Mouse (Mus musculus): ENCODE results near the gene Slc22a14. TPM values are rescaled to one million over a fixed set of nuclear protein-coding genes. Genes with fewer than 3 reads are reported as not detected.

Slc22a14 gene
- polyA plus RNA-seq, 1 experiment from 2014 or later = 0.08 TPM

- Histone ChIP-seq H3K27ac (no peak overlapping the region), H3K4me1 (peaks cover 30% of the 10 kb centered on the region), H3K36me3 (0 out of 2 replicates have a peak, but pooled peaks cover 5% of the 10 kb centered on the region), H3K9ac (no peak overlapping the region), H3K4me2 (peak overlapping the region; percentile 87; the same call in 1 of the 2 replicates), H3K9me3 (no peaks in the 10 kb centered on the region), H3K27me3 (replicated peaks) (no peaks in the 10 kb centered on the region), H3K4me3 (replicated peaks) (no peak overlapping the region)
- no peak for ATAC-seq (ENCODE audit: insufficient read depth, low FRiP score, low read depth)
- 95% methylated on average over 3 of the region's 3 CpGs for WGBS
These were observed 27.0 kb downstream of the Slc22a14 start for GRCm38 (mm10) chr9:119338350-119338749.

- H3K27ac ChIP-seq = no peak overlapping the region
- 91% methylated on average over 14 of the region's 14 CpGs for WGBS
- no peak for ATAC-seq (ENCODE audit: insufficient read depth, low FRiP score, low read depth)
These were observed 27.5 kb downstream of the Slc22a14 start for GRCm38 (mm10) chr9:119337842-119338241.

DNA sequence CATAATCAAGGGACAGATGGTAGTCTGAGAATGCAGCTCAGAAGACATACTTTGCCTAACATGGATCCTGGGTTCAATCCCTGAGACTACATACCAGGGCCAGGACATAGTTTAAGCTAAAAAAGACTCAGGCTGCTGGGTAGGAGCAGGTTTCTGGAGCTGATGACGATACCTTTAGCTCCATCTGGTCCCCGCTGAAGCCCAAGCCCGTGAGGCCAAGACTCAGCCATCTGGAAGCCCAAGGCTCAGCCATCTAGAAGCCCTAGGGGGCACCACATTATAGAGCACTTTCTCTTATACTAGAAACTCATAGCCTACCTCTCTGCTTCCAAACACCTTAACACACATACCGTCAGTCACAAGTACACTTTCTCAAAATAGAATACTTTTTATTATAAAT lies 29.8 kb downstream of the Slc22a14 start:
- H3K27ac ChIP-seq = no peak overlapping the region
- no peak overlapping the region for H3K9ac ChIP-seq
- no peaks in the 10 kb centered on the region for H3K9me3 ChIP-seq
- H3K4me1 ChIP-seq = peaks cover 18% of the 10 kb centered on the region; the same call in 1 of the 2 replicates
- H3K4me3 ChIP-seq (replicated peaks) = no peak overlapping the region
- ATAC-seq (ENCODE audit: insufficient read depth, low FRiP score, low read depth) = no peak
- 87% methylated on average over 4 of the region's 4 CpGs for WGBS
- no peaks in the 10 kb centered on the region for H3K27me3 ChIP-seq (replicated peaks)
- H3K36me3 ChIP-seq = 0 out of 2 replicates have a peak, but pooled peaks cover 4% of the 10 kb centered on the region
- no peak overlapping the region for H3K4me2 ChIP-seq

More at GRCm38 (mm10) chr9:119337842-119338241, 27.5 kb downstream of the Slc22a14 start:
- peaks cover 28% of the 10 kb centered on the region for H3K4me1 ChIP-seq
- 0 out of 2 replicates have a peak, but pooled peaks cover 4% of the 10 kb centered on the region for H3K36me3 ChIP-seq
- no peak overlapping the region for H3K4me2 ChIP-seq
- H3K27me3 ChIP-seq (replicated peaks) = no peaks in the 10 kb centered on the region
- H3K4me3 ChIP-seq (replicated peaks) = no peak overlapping the region
- no peak overlapping the region for H3K9ac ChIP-seq
- H3K9me3 ChIP-seq = no peaks in the 10 kb centered on the region

- H3K27me3 ChIP-seq (replicated peaks) = no peaks in the 10 kb centered on the region
- peaks cover 13% of the 10 kb centered on the region; the same call in 1 of the 2 replicates for H3K4me1 ChIP-seq
- no peak for ATAC-seq (ENCODE audit: insufficient read depth, low FRiP score, low read depth)
- 0 out of 2 replicates have a peak, but pooled peaks cover 4% of the 10 kb centered on the region for H3K36me3 ChIP-seq
- no peak overlapping the region for H3K4me2 ChIP-seq
- H3K9me3 ChIP-seq = no peaks in the 10 kb centered on the region
- H3K4me3 ChIP-seq (replicated peaks) = no peak overlapping the region
- no peak overlapping the region for H3K9ac ChIP-seq
- WGBS = 87% methylated on average over 2 of the region's 2 CpGs
- H3K27ac ChIP-seq = peak overlapping the region; percentile 49; the same call in 1 of the 2 replicates
These were observed 30.5 kb downstream of the Slc22a14 start for GRCm38 (mm10) chr9:119334834-119335233.

DNA sequence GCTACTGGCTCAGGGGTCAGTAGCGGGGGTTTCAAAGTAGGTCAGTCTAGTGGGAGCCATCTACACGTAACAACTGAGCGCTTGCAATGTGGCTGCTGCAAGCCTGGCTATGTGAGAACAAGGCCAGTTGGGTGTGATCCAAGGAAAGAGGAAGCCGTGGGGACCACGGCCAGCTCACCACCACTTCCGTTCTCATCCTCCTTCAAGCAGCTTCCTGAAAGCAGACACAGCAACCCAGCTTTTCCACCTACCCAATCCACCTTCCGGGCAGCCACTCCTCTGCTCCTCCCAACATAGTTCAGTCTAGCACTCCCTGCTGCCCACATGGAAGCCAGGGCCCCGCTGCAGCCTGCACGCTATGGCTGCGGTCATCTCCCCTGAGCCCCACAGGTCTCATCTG lies 31.0 kb downstream of the Slc22a14 start:
- 40% methylated on average over 10 of the region's 10 CpGs for WGBS
- Histone ChIP-seq H3K4me3 (replicated peaks) (no peak overlapping the region), H3K4me1 (peaks cover 11% of the 10 kb centered on the region; the same call in 1 of the 2 replicates), H3K27me3 (replicated peaks) (no peaks in the 10 kb centered on the region), H3K9me3 (no peaks in the 10 kb centered on the region), H3K9ac (no peak overlapping the region), H3K36me3 (0 out of 2 replicates have a peak, but pooled peaks cover 4% of the 10 kb centered on the region), H3K27ac (peak overlapping the region; percentile 49; the same call in 1 of the 2 replicates), H3K4me2 (no peak overlapping the region)
- ATAC-seq (ENCODE audit: insufficient read depth, low FRiP score, low read depth) = no peak

DNA sequence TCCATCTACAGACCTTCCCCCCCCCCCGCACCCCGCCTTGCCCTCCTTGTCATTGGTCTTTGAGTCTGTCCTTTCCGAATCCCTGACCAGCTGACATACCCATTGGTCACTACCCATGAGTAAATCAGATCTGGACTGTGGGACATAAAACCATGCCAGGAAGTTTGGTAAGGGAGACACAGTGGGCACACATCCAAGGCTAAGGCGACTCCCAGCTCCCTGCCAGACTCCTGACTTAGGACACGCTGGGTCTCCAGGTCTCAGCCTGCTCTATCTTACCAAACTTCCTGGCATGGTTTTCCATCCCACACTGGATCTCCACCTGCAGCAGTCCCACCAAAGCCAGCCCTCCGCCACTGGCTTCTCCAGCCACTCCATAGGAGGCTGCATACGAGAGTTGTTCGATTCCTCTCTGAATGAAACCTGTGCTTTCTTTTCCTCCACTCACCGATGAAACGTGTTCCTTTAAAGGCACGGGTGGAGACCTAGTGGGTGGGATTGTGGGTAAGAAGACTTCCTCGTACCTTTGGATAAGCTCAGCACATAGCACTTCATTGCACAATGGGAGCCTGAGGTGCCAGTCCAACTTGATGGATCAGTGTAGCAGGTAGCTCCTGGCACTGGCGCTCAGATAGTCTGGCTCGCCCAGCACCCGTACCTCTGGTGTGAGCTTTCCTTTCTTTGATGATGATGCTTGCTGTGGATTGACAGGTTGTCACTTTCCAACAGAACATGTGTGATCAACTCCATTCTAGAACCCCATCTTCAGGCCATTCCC lies 35.0 kb downstream of the Slc22a14 start:
- no peaks in the 10 kb centered on the region for H3K9me3 ChIP-seq
- no peaks in the 10 kb centered on the region for H3K36me3 ChIP-seq
- no peak overlapping the region for H3K4me2 ChIP-seq
- H3K4me1 ChIP-seq = 0 out of 2 replicates have a peak, but pooled peaks cover 6% of the 10 kb centered on the region
- no peak overlapping the region for H3K4me3 ChIP-seq (replicated peaks)
- no peaks in the 10 kb centered on the region for H3K27me3 ChIP-seq (replicated peaks)
- no peak for ATAC-seq (ENCODE audit: insufficient read depth, low FRiP score, low read depth)
- no peak overlapping the region for H3K9ac ChIP-seq
- 86% methylated on average over 15 of the region's 15 CpGs for WGBS
- no peak overlapping the region for H3K27ac ChIP-seq

GRCm38 (mm10) chr9:119328488-119328887 lies 36.9 kb downstream of the Slc22a14 start:
- ATAC-seq (ENCODE audit: insufficient read depth, low FRiP score, low read depth) = no peak
- no peaks in the 10 kb centered on the region for H3K9me3 ChIP-seq
- no peak overlapping the region for H3K9ac ChIP-seq
- H3K27me3 ChIP-seq (replicated peaks) = no peaks in the 10 kb centered on the region
- H3K4me3 ChIP-seq (replicated peaks) = no peak overlapping the region
- WGBS = 72% methylated on average over 3 of the region's 3 CpGs
- no peaks in the 10 kb centered on the region for H3K36me3 ChIP-seq
- H3K4me1 ChIP-seq = no peaks in the 10 kb centered on the region
- no peak overlapping the region for H3K4me2 ChIP-seq
- H3K27ac ChIP-seq = no peak overlapping the region

- Histone ChIP-seq H3K4me3 (replicated peaks) (no peak overlapping the region), H3K9ac (no peak overlapping the region), H3K4me2 (no peak overlapping the region), H3K36me3 (no peaks in the 10 kb centered on the region), H3K27me3 (replicated peaks) (no peaks in the 10 kb centered on the region), H3K27ac (no peak overlapping the region), H3K4me1 (peaks cover 3% of the 10 kb centered on the region; the same call in 1 of the 2 replicates), H3K9me3 (no peaks in the 10 kb centered on the region)
- no peak for ATAC-seq (ENCODE audit: insufficient read depth, low FRiP score, low read depth)
- 82% methylated on average over 1 of the region's 1 CpGs for WGBS
These were observed 41.2 kb downstream of the Slc22a14 start for GRCm38 (mm10) chr9:119324130-119324529.

DNA sequence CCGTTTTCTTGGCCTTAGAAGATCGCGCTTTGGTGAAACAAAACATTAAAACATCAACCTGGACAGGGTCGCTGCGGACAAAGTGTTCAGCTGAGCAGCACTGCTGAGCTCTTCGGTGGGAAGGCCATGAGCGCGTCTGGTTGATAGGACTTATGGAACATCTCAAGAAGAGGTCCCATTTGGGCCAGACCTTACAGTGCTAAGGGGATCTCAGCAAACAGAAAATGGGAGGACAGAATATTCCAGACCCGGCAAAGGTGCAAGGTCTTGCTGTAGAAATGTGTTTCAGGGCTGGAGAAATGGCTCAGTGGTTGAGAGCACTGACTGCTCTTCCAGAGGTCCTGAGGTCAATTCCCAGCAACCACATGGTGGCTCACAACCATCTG lies 42.1 kb downstream of the Slc22a14 start:
- ATAC-seq (ENCODE audit: insufficient read depth, low FRiP score, low read depth) = no peak
- Histone ChIP-seq H3K9me3 (no peaks in the 10 kb centered on the region; the same call in 1 of the 2 replicates), H3K4me1 (peaks cover 3% of the 10 kb centered on the region; the same call in 1 of the 2 replicates), H3K36me3 (no peaks in the 10 kb centered on the region), H3K27ac (peak overlapping the region; percentile 91), H3K4me3 (replicated peaks) (peak overlapping the region; percentile 76), H3K9ac (peak overlapping the region; percentile 29; the same call in 1 of the 2 replicates), H3K27me3 (replicated peaks) (no peaks in the 10 kb centered on the region), H3K4me2 (peak overlapping the region; percentile 97)
- WGBS = 5% methylated on average over 9 of the region's 9 CpGs

- Histone ChIP-seq H3K4me1 (peaks cover 3% of the 10 kb centered on the region; the same call in 1 of the 2 replicates), H3K36me3 (no peaks in the 10 kb centered on the region), H3K9ac (peak within 1 kb of the TSS; percentile 76), H3K4me2 (peak within 1 kb of the TSS; percentile 97), H3K27me3 (replicated peaks) (no peaks in the 10 kb centered on the region), H3K9me3 (no peaks in the 10 kb centered on the region; the same call in 1 of the 2 replicates), H3K27ac (peak within 1 kb of the TSS; percentile 91), H3K4me3 (replicated peaks) (peak within 1 kb of the TSS; percentile 76)
- ATAC-seq (ENCODE audit: insufficient read depth, low FRiP score, low read depth) = peak; percentile 98
- under 1% methylated on average over 73 of the region's 76 CpGs for WGBS
These were observed 42.8 kb downstream of the Slc22a14 start, which contains the start of gene Oxsr1 for GRCm38 (mm10) chr9:119322289-119323259. Gene Oxsr1, minus strand, starts transcription at chr9:119322427.

Measured in stomach, embryonic 15.5 days (tissue).